Mouse (Mus musculus) lung, postnatal 36 days (tissue): ENCODE results near the gene Vmn1r6.
"Not testable (repeated sequence)": the region's sequence is repeated elsewhere in the genome, so short reads cannot be mapped to it uniquely, and the experiment has no call there.

Experiments
- DNase-seq: peaks from one replicate; pipeline ENCODE4 v3.0.0; 2022; ENCODE audit warnings: mixed read lengths

Vmn1r6 gene

DNA sequence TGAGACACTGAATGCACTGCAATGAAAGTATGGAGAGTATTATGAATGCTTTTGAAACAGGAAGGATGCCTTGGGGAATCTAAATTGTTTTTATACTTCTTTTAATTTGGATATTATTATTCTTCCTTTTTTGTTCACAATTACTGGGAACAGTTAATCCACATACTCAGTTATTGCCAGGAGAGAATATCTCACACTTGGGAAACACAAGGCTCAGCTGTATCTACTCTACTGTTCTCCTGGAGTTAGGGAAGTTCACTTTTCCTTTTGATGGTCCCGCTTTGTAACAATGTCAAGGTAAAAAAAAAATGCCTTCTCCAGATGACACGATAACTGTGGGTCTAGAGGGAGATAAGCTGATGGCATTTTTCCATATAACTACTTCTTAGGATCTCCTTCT lies at the start of gene Vmn1r6:
Gene Vmn1r6 (plus strand): TSS at position 301 of the 400 bp plus-strand sequence.
- DNase-seq = no peak

DNA sequence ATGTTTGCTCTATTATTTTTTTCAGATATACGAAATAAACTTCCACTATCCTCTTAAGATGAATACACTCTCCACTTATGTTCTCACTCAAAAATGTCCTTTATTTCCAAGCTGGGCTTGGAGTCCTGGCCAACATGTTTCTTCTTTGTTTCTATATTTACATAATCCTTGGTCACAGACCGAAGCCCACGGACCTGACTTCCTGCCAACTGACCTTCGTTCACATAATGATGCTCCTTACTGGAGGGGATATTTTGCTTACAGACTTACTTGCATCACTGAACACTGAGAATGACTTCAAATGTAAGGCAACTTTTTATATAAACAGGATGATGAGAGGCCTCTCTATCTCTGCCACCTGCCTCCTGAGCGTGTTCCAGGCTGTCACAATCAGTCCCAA lies 40.6 kb upstream of the Vmn1r6 start:
- no peak for DNase-seq

DNA sequence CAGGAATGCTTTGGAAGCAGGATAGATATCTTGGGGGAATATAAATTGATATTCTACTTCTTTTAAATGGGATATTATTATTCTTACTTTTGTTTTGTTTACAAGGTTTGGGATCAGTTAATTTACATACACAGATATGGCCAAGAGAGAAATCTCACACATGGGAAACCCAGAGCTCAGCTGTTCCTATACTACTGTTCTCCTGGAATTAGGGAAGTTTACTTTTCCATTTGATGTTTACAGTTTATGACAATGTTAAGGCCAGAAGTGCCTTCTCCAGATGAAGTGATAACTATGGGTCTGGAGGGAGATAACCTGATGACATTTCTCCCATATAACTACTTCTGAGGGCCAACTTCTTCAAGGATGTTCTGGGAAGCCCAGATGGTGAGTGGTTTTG lies 27.1 kb upstream of the Vmn1r6 start, which contains the start of gene Vmn1r5:
Gene Vmn1r5 (plus strand): TSS at position 301 of the 400 bp plus-strand sequence.
- DNase-seq = no peak

DNA sequence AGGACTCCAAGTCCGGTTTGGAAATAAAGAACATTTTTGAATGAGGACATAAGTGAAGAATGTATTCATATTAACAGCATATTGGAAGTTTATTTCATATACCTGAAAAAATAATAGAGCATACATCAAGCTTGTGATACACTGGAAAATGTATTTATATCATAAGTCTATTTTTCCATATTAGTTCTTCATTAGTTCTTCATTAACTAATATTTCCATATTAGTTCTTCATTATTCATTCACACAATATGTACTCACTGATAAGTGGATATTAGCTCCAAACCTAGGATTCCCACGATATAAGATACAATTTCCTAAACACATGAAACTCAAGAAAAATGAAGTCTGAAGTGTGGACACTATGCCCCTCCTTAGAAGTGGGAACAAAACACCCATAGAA lies 28.2 kb downstream of the Vmn1r6 start, which contains the start of gene Vmn1r7:
Gene Vmn1r7 (minus strand): TSS at position 101 of the 400 bp plus-strand sequence.
- DNase-seq = not testable (repeated sequence)

DNA sequence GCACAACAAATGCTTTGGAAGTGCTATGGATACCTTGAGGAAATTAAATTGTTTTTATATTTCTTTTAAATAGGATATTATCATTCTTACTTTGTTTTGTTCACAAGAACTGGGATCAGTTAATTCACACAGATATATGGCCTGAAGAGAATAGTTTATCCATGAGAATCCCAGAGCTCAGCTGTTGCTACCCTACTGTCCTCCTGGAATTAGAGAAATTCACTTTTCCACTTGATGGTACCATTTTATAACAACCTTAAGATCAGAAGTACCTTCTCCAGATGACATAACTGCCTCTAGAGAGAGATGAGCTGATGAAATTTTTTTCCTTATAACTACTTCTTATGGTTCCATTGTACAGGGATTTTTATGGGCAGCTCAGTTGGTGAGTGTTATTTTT lies 34.9 kb downstream of the Vmn1r6 start, which contains the start of gene Vmn1r8:
Gene Vmn1r8 (plus strand): TSS at position 301 of the 400 bp plus-strand sequence.
- DNase-seq = no peak

DNA sequence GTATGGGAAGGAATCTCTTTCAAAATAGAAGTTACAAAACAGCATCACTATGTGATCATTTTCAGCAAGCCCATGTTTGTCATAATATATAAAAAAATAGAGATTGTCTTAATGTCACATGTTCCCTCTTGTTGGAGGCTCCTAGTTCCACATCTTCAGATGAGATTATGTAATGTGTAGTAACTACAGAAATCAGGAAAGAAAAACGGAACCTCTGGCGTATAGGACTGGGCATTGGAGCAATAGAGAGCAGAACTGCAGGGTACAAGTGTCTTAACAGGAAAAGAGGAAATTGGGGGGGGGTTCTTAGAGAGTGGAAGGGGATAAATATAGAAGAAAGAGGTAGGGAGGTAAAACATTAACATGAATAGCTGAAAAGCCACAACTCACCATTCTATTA lies 37.6 kb downstream of the Vmn1r6 start:
- DNase-seq = no peak
